Mouse (Mus musculus): Measurements from ENCODE around the gene Utrn. TPM values are rescaled to one million over a fixed set of nuclear protein-coding genes. Genes with fewer than 3 reads are reported as not detected.
"Not testable (repeated sequence)": the region's sequence is repeated elsewhere in the genome, so short reads cannot be mapped to it uniquely, and the experiment has no call there.

Utrn gene
- polyA plus RNA-seq, 1 experiment from 2014 or later: 27.5 TPM

- H3K36me3 ChIP-seq: no peaks in the 10 kb centered on the region
- H3K9me3 ChIP-seq (replicated peaks): no peaks in the 10 kb centered on the region
- H3K27ac ChIP-seq (replicated peaks): no peak overlapping the region
- H3K4me1 ChIP-seq: peaks cover 5% of the 10 kb centered on the region; the same call in 1 of the 2 replicates
- no peak overlapping the region for H3K9ac ChIP-seq (replicated peaks)
- no peak overlapping the region for H3K4me2 ChIP-seq
- 87% methylated on average over 7 of the region's 7 CpGs for WGBS
- ATAC-seq (ENCODE audit: low FRiP score): no peak
- H3K4me3 ChIP-seq (replicated peaks): no peak overlapping the region
- H3K27me3 ChIP-seq (replicated peaks): no peaks in the 10 kb centered on the region
Measured at GRCm38 (mm10) chr10:12609896-12610295, 259.3 kb downstream of the Utrn start.

GRCm38 (mm10) chr10:12608634-12609033 lies 260.5 kb downstream of the Utrn start:
- H3K9ac ChIP-seq (replicated peaks): no peak overlapping the region
- H3K4me1 ChIP-seq: 0 out of 2 replicates have a peak, but pooled peaks cover 4% of the 10 kb centered on the region
- 0 out of 2 replicates have a peak overlapping the region, but pooled peaks have one; percentile 15 for H3K27ac ChIP-seq (replicated peaks)
- ATAC-seq (ENCODE audit: low FRiP score): no peak
- H3K9me3 ChIP-seq (replicated peaks): no peaks in the 10 kb centered on the region
- no peak overlapping the region for H3K4me3 ChIP-seq (replicated peaks)
- H3K36me3 ChIP-seq: no peaks in the 10 kb centered on the region
- H3K4me2 ChIP-seq: no peak overlapping the region
- H3K27me3 ChIP-seq (replicated peaks): no peaks in the 10 kb centered on the region

GRCm38 (mm10) chr10:12607180-12607579 lies 262.0 kb downstream of the Utrn start:
- not testable (repeated sequence) for H3K27me3 ChIP-seq (replicated peaks); H3K4me3 ChIP-seq (replicated peaks); H3K27ac ChIP-seq (replicated peaks); H3K9me3 ChIP-seq (replicated peaks); H3K36me3 ChIP-seq; H3K4me1 ChIP-seq; H3K9ac ChIP-seq (replicated peaks); H3K4me2 ChIP-seq; ATAC-seq (ENCODE audit: low FRiP score)
- WGBS: 96% methylated on average over 6 of the region's 6 CpGs

GRCm38 (mm10) chr10:12595379-12595778 lies 273.8 kb downstream of the Utrn start:
- no peak overlapping the region for H3K4me2 ChIP-seq
- no peaks in the 10 kb centered on the region for H3K9me3 ChIP-seq (replicated peaks)
- 4% methylated on average over 2 of the region's 2 CpGs for WGBS
- no peak overlapping the region for H3K9ac ChIP-seq (replicated peaks)
- H3K27ac ChIP-seq (replicated peaks): no peak overlapping the region
- no peaks in the 10 kb centered on the region for H3K4me1 ChIP-seq
- ATAC-seq (ENCODE audit: low FRiP score): no peak
- no peaks in the 10 kb centered on the region for H3K27me3 ChIP-seq (replicated peaks)
- H3K36me3 ChIP-seq: no peaks in the 10 kb centered on the region
- no peak overlapping the region for H3K4me3 ChIP-seq (replicated peaks)

GRCm38 (mm10) chr10:12594958-12595357 lies 274.2 kb downstream of the Utrn start:
- Histone ChIP-seq H3K36me3 (no peaks in the 10 kb centered on the region), H3K9ac (replicated peaks) (no peak overlapping the region), H3K27ac (replicated peaks) (no peak overlapping the region), H3K27me3 (replicated peaks) (no peaks in the 10 kb centered on the region), H3K9me3 (replicated peaks) (no peaks in the 10 kb centered on the region), H3K4me3 (replicated peaks) (no peak overlapping the region), H3K4me2 (no peak overlapping the region), H3K4me1 (no peaks in the 10 kb centered on the region)
- 78% methylated on average over 8 of the region's 8 CpGs for WGBS
- ATAC-seq (ENCODE audit: low FRiP score): no peak

- H3K4me3 ChIP-seq (replicated peaks): no peak overlapping the region
- no peak overlapping the region for H3K27ac ChIP-seq (replicated peaks)
- no peaks in the 10 kb centered on the region for H3K36me3 ChIP-seq
- H3K27me3 ChIP-seq (replicated peaks): no peaks in the 10 kb centered on the region
- H3K4me1 ChIP-seq: no peaks in the 10 kb centered on the region
- no peaks in the 10 kb centered on the region for H3K9me3 ChIP-seq (replicated peaks)
- no peak overlapping the region for H3K4me2 ChIP-seq
- ATAC-seq (ENCODE audit: low FRiP score): no peak
- H3K9ac ChIP-seq (replicated peaks): no peak overlapping the region
Measured at GRCm38 (mm10) chr10:12593071-12593470, 276.1 kb downstream of the Utrn start.

GRCm38 (mm10) chr10:12591946-12592345 lies 277.2 kb downstream of the Utrn start:
- 46% methylated on average over 5 of the region's 5 CpGs for WGBS
- no peak for ATAC-seq (ENCODE audit: low FRiP score)
- H3K4me1 ChIP-seq: 0 out of 2 replicates have a peak, but pooled peaks cover 2% of the 10 kb centered on the region
- no peak overlapping the region for H3K9ac ChIP-seq (replicated peaks)
- no peak overlapping the region for H3K4me3 ChIP-seq (replicated peaks)
- no peaks in the 10 kb centered on the region for H3K27me3 ChIP-seq (replicated peaks)
- no peaks in the 10 kb centered on the region for H3K36me3 ChIP-seq
- no peak overlapping the region for H3K4me2 ChIP-seq
- H3K27ac ChIP-seq (replicated peaks): no peak overlapping the region
- H3K9me3 ChIP-seq (replicated peaks): no peaks in the 10 kb centered on the region

GRCm38 (mm10) chr10:12588051-12588450 lies 281.1 kb downstream of the Utrn start:
- Histone ChIP-seq H3K4me3 (replicated peaks) (no peak overlapping the region), H3K9ac (replicated peaks) (no peak overlapping the region), H3K27ac (replicated peaks) (no peak overlapping the region), H3K4me2 (no peak overlapping the region), H3K4me1 (0 out of 2 replicates have a peak, but pooled peaks cover 2% of the 10 kb centered on the region), H3K27me3 (replicated peaks) (no peaks in the 10 kb centered on the region), H3K36me3 (no peaks in the 10 kb centered on the region), H3K9me3 (replicated peaks) (no peaks in the 10 kb centered on the region)
- no peak for ATAC-seq (ENCODE audit: low FRiP score)
- 79% methylated on average over 7 of the region's 7 CpGs for WGBS

- H3K9ac ChIP-seq (replicated peaks): no peak overlapping the region
- WGBS: 34% methylated on average over 1 of the region's 1 CpGs
- peak overlapping the region; percentile 45; the same call in 1 of the 2 replicates for H3K27ac ChIP-seq (replicated peaks)
- H3K4me3 ChIP-seq (replicated peaks): no peak overlapping the region
- H3K4me2 ChIP-seq: no peak overlapping the region
- no peak for ATAC-seq (ENCODE audit: low FRiP score)
- no peaks in the 10 kb centered on the region for H3K36me3 ChIP-seq
- H3K27me3 ChIP-seq (replicated peaks): no peaks in the 10 kb centered on the region
- 0 out of 2 replicates have a peak, but pooled peaks cover 2% of the 10 kb centered on the region for H3K4me1 ChIP-seq
- no peaks in the 10 kb centered on the region for H3K9me3 ChIP-seq (replicated peaks)
Measured at GRCm38 (mm10) chr10:12587318-12587717, 281.8 kb downstream of the Utrn start.

- WGBS: 68% methylated on average over 2 of the region's 2 CpGs
- Histone ChIP-seq H3K9me3 (replicated peaks) (no peaks in the 10 kb centered on the region), H3K36me3 (no peaks in the 10 kb centered on the region), H3K4me1 (0 out of 2 replicates have a peak, but pooled peaks cover 2% of the 10 kb centered on the region), H3K27ac (replicated peaks) (no peak overlapping the region), H3K4me2 (no peak overlapping the region), H3K27me3 (replicated peaks) (no peaks in the 10 kb centered on the region), H3K9ac (replicated peaks) (no peak overlapping the region), H3K4me3 (replicated peaks) (no peak overlapping the region)
- ATAC-seq (ENCODE audit: low FRiP score): no peak
Measured at GRCm38 (mm10) chr10:12586825-12587224, 282.3 kb downstream of the Utrn start.

GRCm38 (mm10) chr10:12586200-12586599 lies 283.0 kb downstream of the Utrn start:
- H3K36me3 ChIP-seq: no peaks in the 10 kb centered on the region
- no peak overlapping the region for H3K4me2 ChIP-seq
- no peak for ATAC-seq (ENCODE audit: low FRiP score)
- no peak overlapping the region for H3K9ac ChIP-seq (replicated peaks)
- WGBS: 81% methylated on average over 1 of the region's 1 CpGs
- no peak overlapping the region for H3K27ac ChIP-seq (replicated peaks)
- 0 out of 2 replicates have a peak, but pooled peaks cover 2% of the 10 kb centered on the region for H3K4me1 ChIP-seq
- no peaks in the 10 kb centered on the region for H3K9me3 ChIP-seq (replicated peaks)
- H3K4me3 ChIP-seq (replicated peaks): no peak overlapping the region
- H3K27me3 ChIP-seq (replicated peaks): no peaks in the 10 kb centered on the region

- H3K36me3 ChIP-seq: no peaks in the 10 kb centered on the region
- ATAC-seq (ENCODE audit: low FRiP score): no peak
Measured at GRCm38 (mm10) chr10:12583473-12583872, 285.7 kb downstream of the Utrn start.

GRCm38 (mm10) chr10:12579048-12579447 lies 290.1 kb downstream of the Utrn start:
- H3K27me3 ChIP-seq (replicated peaks): no peaks in the 10 kb centered on the region
- H3K4me2 ChIP-seq: no peak overlapping the region
- H3K27ac ChIP-seq (replicated peaks): no peak overlapping the region
- peaks cover 10% of the 10 kb centered on the region for H3K4me1 ChIP-seq
- ATAC-seq (ENCODE audit: low FRiP score): no peak
- WGBS: 42% methylated on average over 1 of the region's 1 CpGs
- no peaks in the 10 kb centered on the region for H3K9me3 ChIP-seq (replicated peaks)
- no peak overlapping the region for H3K4me3 ChIP-seq (replicated peaks)
- H3K9ac ChIP-seq (replicated peaks): no peak overlapping the region
- no peaks in the 10 kb centered on the region for H3K36me3 ChIP-seq

More at GRCm38 (mm10) chr10:12583473-12583872, 285.7 kb downstream of the Utrn start:
- Histone ChIP-seq H3K4me3 (replicated peaks) (no peak overlapping the region), H3K9ac (replicated peaks) (no peak overlapping the region), H3K9me3 (replicated peaks) (no peaks in the 10 kb centered on the region), H3K27me3 (replicated peaks) (no peaks in the 10 kb centered on the region), H3K4me2 (no peak overlapping the region), H3K4me1 (0 out of 2 replicates have a peak, but pooled peaks cover 2% of the 10 kb centered on the region), H3K27ac (replicated peaks) (no peak overlapping the region)
- WGBS: 95% methylated on average over 3 of the region's 3 CpGs

Measured in neural tube, embryonic 15.5 days (tissue).